Mouse (Mus musculus) liver, embryonic 13.5 days (tissue): ENCODE results near the gene Sbno2. TPM values are rescaled to one million over a fixed set of nuclear protein-coding genes. Genes with fewer than 3 reads are reported as not detected.
"Not testable (repeated sequence)": the region's sequence is repeated elsewhere in the genome, so short reads cannot be mapped to it uniquely, and the experiment has no call there.

Source experiments
- ATAC-seq: fragments of 200-750 bp; cut with Nextera tagmentation; 2 replicates; pipeline ENCODE4 v1.8.0; 2017; ENCODE audit warnings: low read depth, mild to moderate bottlenecking, moderate number of reproducible peaks, moderate library complexity
- DNase-seq: peaks from one replicate; pipeline ENCODE4 v3.0.0; 2022
- H3K27ac ChIP-seq: fragments of 300-500 bp; sonication (generic); 2 replicates; pipeline ENCODE4 v1.5.1; 2015; ENCODE audit warnings: moderate library complexity, mild to moderate bottlenecking, inconsistent platforms
- H3K27me3 ChIP-seq: fragments of 300-500 bp; sonication (generic); 2 replicates; pipeline ENCODE4 v1.6.1; 2015; ENCODE audit warnings: mild to moderate bottlenecking, inconsistent platforms
- H3K36me3 ChIP-seq: fragments of 300-500 bp; sonication (generic); 2 replicates; pipeline ENCODE4 v1.6.1; 2015; ENCODE audit warnings: mild to moderate bottlenecking, inconsistent platforms
- H3K4me1 ChIP-seq: fragments of 300-500 bp; sonication (generic); replicated peaks from 2 replicates; pipeline ENCODE4 v1.6.1; 2015; ENCODE audit warnings: inconsistent platforms
- H3K4me2 ChIP-seq: fragments of 300-500 bp; sonication (generic); 2 replicates; pipeline ENCODE4 v1.6.1; 2015; ENCODE audit warnings: inconsistent platforms, mild to moderate bottlenecking, moderate library complexity
- H3K4me3 ChIP-seq: fragments of 300-500 bp; sonication (generic); replicated peaks from 2 replicates; pipeline ENCODE4 v1.5.1; 2015; ENCODE audit warnings: mild to moderate bottlenecking, inconsistent platforms
- H3K9ac ChIP-seq: fragments of 300-500 bp; sonication (generic); 2 replicates; pipeline ENCODE4 v1.6.1; 2015; ENCODE audit warnings: mild to moderate bottlenecking, inconsistent platforms
- H3K9me3 ChIP-seq: fragments of 300-500 bp; sonication (generic); replicated peaks from 2 replicates; pipeline ENCODE4 v1.6.1; 2016; ENCODE audit warnings: inconsistent platforms
- WGBS: fragments of 180-500 bp; shearing (Covaris S2); methylation state at CpG from one replicate; pipeline ENCODE4 v1.1.7; 2015; ENCODE audit not compliant: insufficient replicate concordance; 5-methylcytosine and 5-hydroxymethylcytosine counted together
- polyA plus RNA-seq: library from polyadenylated mRNA; unstranded; fragments of >200 nt; fragmentation: Nextera tagmentation; extraction: Ambion mirVana; gene quantifications from 2 replicates; pipeline ENCODE4 v1.2.1, GENCODE M21; 2015

Sbno2 gene
- polyA plus RNA-seq, 1 experiment from 2014 or later, result 9.2 TPM

DNA sequence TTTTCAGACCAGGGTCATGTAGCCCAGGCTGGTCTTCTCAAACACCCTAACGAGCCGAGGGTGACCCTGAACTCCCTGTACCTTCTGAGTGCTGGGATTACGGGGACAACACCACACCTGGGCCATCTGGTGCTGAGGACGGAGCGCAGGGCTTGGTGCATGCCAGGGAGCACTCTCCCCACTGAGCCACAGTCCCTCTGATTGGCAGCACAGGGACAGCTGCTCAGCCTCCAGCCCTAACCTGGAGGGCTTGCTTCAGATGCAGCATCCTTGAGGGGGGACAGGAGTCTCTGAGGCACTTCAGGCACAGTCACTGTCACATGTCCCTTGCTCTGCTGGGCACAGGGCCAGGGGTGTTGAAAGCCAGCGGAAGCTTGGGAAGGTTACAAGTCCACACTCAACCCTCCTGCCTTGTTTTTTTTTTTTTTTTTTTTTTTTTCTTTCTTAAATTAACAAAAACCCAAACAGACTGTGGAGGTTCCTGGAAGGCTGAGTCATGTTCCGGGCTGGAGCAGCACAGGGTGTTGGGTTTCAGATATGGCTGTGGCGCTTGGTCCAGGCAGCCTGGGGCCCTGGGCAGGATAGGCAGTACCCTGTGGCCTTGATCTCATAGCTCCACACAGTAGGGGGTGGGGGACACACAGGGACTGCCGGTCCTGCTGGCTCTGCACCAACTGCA, 34.4 kb downstream of the Sbno2 start:
- Histone ChIP-seq H3K4me2 (peak overlapping the region; percentile 54), H3K4me1 (peaks cover 68% of the 10 kb centered on the region), H3K9me3 (no peaks in the 10 kb centered on the region), H3K27me3 (no peaks in the 10 kb centered on the region), H3K36me3 (peaks cover 47% of the 10 kb centered on the region), H3K9ac (peak overlapping the region; percentile 66), H3K27ac (peak overlapping the region; percentile 97), H3K4me3 (no peak overlapping the region; the same call in 1 of the 2 replicates)
- WGBS, result 50% methylated on average over 9 of the region's 9 CpGs
- ATAC-seq, result peak; percentile 95
- DNase-seq, result peak; percentile 81

DNA sequence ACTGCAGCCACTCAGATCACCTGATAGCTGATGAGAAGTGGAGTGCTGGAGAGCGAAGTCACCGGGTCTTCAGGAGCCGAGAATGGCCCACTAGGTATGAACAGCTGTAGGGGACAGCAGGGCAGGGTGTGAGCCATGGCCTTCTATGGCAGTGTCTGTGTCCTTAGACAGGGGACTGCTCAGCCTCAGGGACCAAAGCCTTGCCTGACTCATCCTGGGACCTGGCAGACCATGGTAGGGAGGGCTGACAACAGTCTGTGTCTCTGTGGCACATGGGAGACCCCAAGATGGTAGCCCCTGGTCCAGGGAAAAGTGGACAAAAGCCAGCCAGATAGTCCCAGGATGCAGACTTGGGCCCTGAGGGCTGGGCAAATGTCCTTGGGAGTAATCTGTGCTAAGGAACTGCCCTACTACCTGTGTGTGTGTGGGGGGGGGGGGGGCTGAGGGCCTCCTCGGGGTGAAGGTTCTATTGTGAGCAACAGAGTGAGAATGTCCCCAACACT, 35.4 kb downstream of the Sbno2 start:
- Histone ChIP-seq H3K9me3 (no peaks in the 10 kb centered on the region), H3K27ac (peak overlapping the region; percentile 97), H3K4me2 (no peak overlapping the region), H3K9ac (no peak overlapping the region; the same call in 1 of the 2 replicates), H3K4me1 (peaks cover 58% of the 10 kb centered on the region), H3K27me3 (no peaks in the 10 kb centered on the region), H3K36me3 (peaks cover 53% of the 10 kb centered on the region), H3K4me3 (no peak overlapping the region)
- no peak for ATAC-seq
- DNase-seq, result no peak
- WGBS, result 83% methylated on average over 4 of the region's 4 CpGs

DNA sequence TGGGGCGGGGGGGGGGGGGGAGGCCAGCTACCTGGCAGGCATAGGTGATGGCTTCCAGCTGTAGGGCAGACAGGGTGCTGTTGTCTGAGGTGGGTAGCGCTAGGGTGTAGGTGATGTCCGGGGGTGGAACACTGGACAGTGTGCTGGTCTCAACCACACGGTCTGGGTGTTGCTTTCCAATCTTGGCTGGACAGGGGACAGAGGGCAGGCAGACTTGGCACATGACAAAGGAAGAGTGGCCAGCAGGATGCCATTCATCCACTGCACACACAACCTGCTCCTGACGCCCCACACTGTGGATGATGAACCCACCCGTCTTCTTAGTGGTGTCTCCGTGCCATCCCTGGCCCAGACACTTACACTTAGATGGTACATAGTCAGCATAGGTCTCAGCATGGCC, 36.1 kb downstream of the Sbno2 start:
- ATAC-seq (no peak), DNase-seq (no peak)
- Histone ChIP-seq H3K27ac (no peak overlapping the region), H3K36me3 (peaks cover 60% of the 10 kb centered on the region), H3K9me3 (no peaks in the 10 kb centered on the region), H3K27me3 (no peaks in the 10 kb centered on the region), H3K9ac (no peak overlapping the region), H3K4me2 (no peak overlapping the region), H3K4me1 (peaks cover 50% of the 10 kb centered on the region), H3K4me3 (no peak overlapping the region)
- 87% methylated on average over 6 of the region's 7 CpGs for WGBS

DNA sequence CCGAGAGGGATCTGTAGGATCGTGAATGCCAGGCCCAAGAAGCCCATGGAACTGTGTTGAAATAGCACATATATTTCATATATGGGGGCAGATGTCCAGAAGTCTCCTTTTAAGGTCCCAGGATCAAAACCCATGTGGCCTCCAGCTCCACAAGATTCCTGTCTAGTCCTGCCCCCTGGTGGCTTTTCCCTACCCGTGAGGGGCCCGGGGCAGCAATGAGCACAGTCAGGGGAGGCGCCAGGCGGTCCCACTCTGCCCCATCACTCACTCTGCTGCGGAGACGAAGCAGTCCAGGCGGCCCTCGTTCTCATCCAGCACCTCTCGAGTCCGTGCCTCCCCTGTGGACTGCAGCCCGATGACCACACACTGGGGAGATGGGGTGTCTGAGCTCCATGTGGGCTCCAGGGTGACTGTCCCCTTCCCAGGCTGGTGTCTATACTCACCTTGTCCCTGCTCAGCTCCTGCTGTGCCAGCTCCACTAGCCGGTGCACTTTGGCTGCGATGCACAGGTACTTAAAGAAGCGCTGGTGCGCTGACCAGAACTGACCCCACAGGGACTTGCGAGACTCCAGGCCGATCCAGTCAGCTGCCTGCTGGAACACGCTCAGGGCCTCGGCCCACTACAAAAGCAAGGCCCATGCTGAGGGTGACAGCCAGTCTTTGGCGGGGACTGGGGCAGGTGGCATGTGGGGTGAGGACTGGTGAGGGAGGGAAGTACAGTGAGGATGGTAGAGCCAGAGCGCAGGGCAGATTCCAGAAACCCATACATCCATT, 41.3 kb downstream of the Sbno2 start:
- no peak for ATAC-seq
- no peaks in the 10 kb centered on the region for H3K9me3 ChIP-seq
- no peak overlapping the region; the same call in 1 of the 2 replicates for H3K27ac ChIP-seq
- H3K4me2 ChIP-seq, result no peak overlapping the region
- H3K36me3 ChIP-seq, result peaks cover 91% of the 10 kb centered on the region
- no peaks in the 10 kb centered on the region for H3K27me3 ChIP-seq
- H3K4me3 ChIP-seq, result no peak overlapping the region
- peaks cover 3% of the 10 kb centered on the region; the same call in 1 of the 2 replicates for H3K4me1 ChIP-seq
- DNase-seq, result no peak
- no peak overlapping the region for H3K9ac ChIP-seq
- WGBS, result 86% methylated on average over 23 of the region's 23 CpGs

DNA sequence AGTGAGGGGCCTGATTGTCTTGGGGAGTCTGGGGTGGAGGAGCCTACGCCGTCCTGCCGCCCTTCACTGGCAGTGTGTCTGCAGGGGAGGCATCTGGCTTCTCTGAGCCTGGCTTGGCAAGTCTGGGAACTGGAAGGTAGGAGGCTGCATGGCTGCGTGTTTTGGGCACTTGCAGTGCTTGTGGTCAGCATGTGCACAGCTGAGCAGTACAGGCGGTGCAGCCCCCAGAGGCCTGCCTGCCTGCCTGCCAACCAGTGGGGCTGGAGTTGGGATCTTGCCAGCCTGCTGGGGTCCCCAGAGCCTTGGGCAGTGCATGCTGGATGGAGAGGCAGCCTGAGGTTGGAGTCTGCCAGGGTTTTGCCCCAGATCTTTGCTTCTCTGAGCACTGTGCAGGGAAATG, 42.3 kb downstream of the Sbno2 start:
- 0 out of 2 replicates have a peak overlapping the region, but pooled peaks have one; percentile 26 for H3K9ac ChIP-seq
- H3K4me1 ChIP-seq, result peaks cover 3% of the 10 kb centered on the region
- no peak overlapping the region for H3K4me3 ChIP-seq
- no peaks in the 10 kb centered on the region for H3K27me3 ChIP-seq
- ATAC-seq (no peak), DNase-seq (no peak)
- H3K36me3 ChIP-seq, result peaks cover 95% of the 10 kb centered on the region
- no peak overlapping the region for H3K27ac ChIP-seq
- H3K4me2 ChIP-seq, result no peak overlapping the region
- no peaks in the 10 kb centered on the region for H3K9me3 ChIP-seq
- 92% methylated on average over 5 of the region's 5 CpGs for WGBS

DNA sequence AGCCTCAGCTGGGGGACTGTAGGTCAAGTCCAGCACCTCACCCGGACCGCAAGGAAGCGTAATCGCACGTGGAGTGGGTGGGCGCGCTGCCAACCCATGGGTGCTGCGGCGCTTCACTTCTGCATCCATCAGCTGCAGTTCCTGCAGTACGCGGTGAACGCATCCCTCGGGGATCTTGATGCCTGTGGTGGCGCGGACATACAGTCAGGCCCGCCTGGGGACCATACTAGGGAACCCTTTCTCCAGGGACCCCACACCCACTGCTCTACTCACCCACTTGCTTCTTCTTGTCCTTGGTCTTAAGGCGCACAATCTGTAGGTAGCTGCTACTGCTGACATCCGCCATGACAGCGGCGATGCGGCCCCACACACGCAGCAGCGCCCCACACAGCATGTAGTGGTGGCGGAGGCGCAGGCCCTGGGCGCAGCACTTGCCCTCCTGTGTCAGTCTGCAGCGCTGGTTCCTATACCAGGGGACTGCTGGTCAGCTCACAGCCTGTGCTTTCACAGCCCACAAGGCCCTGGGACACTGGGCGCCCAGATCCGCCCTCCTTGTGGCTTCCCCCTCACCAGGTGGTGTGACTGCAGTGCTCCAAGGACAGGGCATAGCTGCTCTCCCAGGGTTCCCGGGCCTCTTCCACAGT, 47.6 kb downstream of the Sbno2 start:
- Histone ChIP-seq H3K27ac (peak overlapping the region; percentile 13; the same call in 1 of the 2 replicates), H3K9ac (no peak overlapping the region), H3K27me3 (no peaks in the 10 kb centered on the region), H3K4me1 (peaks cover 40% of the 10 kb centered on the region), H3K4me2 (no peak overlapping the region), H3K36me3 (peaks cover 77% of the 10 kb centered on the region), H3K9me3 (no peaks in the 10 kb centered on the region), H3K4me3 (no peak overlapping the region)
- WGBS, result 88% methylated on average over 30 of the region's 30 CpGs
- DNase-seq (no peak), ATAC-seq (no peak)

DNA sequence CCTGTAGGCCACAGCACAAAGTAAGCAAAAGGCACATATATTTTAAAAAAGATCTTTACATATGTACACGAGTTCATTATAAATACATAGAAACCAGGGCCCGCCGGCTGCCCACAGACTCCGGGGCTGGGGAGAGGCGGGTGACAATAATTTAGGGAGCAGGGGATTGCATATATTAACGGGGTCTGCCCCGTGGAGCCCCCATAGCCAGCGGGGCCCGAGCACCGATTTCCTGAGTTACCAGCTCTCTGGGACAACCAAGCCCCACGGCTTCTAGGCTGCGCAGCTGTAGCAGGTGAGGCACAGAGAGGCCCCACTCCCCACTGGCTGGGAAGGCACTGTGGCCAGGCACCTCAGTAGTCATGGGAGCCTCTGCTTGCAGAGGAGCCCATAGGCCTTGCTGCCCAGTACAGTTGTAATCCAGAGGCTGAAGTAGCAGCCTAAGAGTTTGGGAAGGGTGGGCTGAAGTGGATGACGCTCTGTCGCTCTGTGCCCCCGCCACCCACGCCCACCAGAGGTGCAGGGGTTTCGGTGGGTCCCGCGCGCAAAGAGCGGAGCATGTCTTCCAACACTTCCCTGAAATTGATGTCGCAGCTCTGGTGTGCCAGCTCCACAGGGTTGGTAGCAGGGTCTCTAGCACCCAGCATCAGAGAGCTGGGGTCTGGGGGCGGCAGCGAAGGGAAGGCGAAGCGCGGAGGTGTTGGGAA, 48.2 kb downstream of the Sbno2 start:
- DNase-seq (no peak), ATAC-seq (no peak)
- Histone ChIP-seq H3K4me3 (no peak overlapping the region), H3K4me1 (peaks cover 47% of the 10 kb centered on the region), H3K9ac (no peak overlapping the region), H3K27me3 (no peaks in the 10 kb centered on the region), H3K27ac (no peak overlapping the region), H3K36me3 (peaks cover 70% of the 10 kb centered on the region), H3K4me2 (no peak overlapping the region), H3K9me3 (no peaks in the 10 kb centered on the region)
- 89% methylated on average over 27 of the region's 27 CpGs for WGBS

DNA sequence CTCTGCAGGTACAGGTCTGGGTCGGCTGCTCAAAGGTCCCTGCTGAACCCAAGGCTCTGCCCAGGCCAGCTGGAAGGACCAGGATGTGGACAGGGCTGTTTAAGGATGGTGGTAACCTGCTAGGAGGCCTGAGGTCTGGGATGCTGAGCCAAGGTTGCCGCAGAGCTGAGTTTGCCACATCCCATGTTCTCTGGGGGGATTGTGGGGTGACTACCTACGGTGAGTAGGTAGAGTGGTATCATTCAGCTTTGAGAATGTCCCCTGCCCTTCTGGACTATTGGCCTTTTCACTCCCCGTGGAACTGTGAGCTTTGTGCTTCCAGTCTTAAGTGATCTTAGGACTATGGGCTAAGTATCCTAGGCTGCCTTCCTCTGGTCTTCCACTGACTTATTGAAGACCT, 48.9 kb downstream of the Sbno2 start:
- ATAC-seq, result no peak
- WGBS, result 93% methylated on average over 4 of the region's 4 CpGs
- peak overlapping the region; percentile 29; the same call in 1 of the 2 replicates for H3K27ac ChIP-seq
- no peaks in the 10 kb centered on the region for H3K27me3 ChIP-seq
- peaks cover 53% of the 10 kb centered on the region for H3K4me1 ChIP-seq
- DNase-seq, result no peak
- no peak overlapping the region; the same call in 1 of the 2 replicates for H3K4me2 ChIP-seq
- H3K9ac ChIP-seq, result no peak overlapping the region
- H3K9me3 ChIP-seq, result no peaks in the 10 kb centered on the region
- no peak overlapping the region for H3K4me3 ChIP-seq
- peaks cover 64% of the 10 kb centered on the region for H3K36me3 ChIP-seq

DNA sequence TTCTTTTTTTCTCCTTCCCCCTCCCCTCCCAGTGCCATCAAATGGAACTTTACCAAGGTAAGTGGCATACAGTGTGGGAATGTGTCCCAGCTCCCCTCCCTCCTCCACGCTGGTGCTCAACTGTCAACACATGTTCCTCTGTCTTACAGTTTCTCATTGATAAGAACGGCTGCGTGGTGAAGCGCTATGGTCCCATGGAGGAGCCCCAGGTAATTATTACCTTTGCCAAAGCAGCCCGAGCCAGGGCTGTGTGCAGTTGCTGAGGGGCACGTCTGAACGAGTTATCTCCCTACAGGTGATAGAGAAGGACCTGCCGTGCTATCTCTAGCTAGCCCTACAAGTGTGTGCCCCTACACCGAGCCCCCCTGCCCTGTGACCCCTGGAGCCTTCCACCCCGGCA, 49.5 kb downstream of the Sbno2 start:
- no peak for DNase-seq
- Histone ChIP-seq H3K4me2 (peak overlapping the region; percentile 92), H3K4me1 (peaks cover 59% of the 10 kb centered on the region), H3K36me3 (peaks cover 58% of the 10 kb centered on the region), H3K9me3 (no peaks in the 10 kb centered on the region), H3K27ac (peak overlapping the region; percentile 99), H3K4me3 (peak overlapping the region; percentile 95), H3K9ac (peak overlapping the region; percentile 100), H3K27me3 (no peaks in the 10 kb centered on the region)
- no peak for ATAC-seq
- WGBS, result 38% methylated on average over 9 of the region's 10 CpGs

DNA sequence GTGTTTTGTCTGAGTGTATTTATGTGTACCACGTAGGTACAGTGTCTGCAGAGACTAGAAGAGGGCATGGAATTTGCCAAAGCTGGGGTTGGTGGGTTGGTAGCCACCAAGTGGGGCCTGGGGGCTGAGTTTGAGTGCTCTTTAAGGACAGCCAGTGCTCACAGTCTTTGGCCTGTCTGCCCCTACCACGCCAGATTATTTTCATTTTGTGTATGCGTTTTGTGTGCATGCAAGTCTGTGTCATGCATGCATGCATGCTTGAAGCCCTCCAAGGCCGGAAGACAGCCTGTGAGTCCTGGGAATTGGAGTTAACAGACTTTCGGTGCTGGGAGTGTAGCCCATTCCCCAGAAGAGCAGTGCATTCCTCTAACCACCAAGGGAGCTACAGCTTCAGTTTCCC, 50.0 kb downstream of the Sbno2 start:
- DNase-seq (no peak), ATAC-seq (no peak)
- Histone ChIP-seq H3K27ac (peak overlapping the region; percentile 99), H3K9ac (peak overlapping the region; percentile 100), H3K9me3 (no peaks in the 10 kb centered on the region), H3K4me1 (peaks cover 65% of the 10 kb centered on the region), H3K4me3 (peak overlapping the region; percentile 95), H3K36me3 (peaks cover 53% of the 10 kb centered on the region), H3K4me2 (peak overlapping the region; percentile 92), H3K27me3 (no peaks in the 10 kb centered on the region)
- WGBS, result 74% methylated on average over 5 of the region's 5 CpGs

DNA sequence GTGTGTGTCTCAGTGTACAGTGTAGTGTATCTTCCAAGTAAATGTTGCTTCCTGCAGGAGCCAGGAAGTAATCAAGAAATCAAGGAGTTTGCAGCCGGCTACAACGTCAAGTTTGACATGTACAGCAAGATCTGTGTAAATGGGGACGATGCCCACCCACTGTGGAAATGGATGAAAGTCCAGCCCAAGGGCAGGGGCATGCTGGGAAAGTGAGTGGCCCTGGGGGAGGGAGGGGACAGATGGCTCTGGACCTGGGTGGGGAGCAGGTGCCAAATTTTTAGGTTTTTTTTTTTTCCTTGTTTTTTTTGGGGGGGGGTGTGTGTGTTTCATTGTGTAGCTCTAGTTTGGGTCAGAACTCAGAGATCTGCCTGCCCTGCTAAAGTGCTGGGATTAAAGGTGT, 50.5 kb downstream of the Sbno2 start:
- WGBS, result 17% methylated on average over 3 of the region's 3 CpGs
- H3K9me3 ChIP-seq, H3K27me3 ChIP-seq, ATAC-seq, DNase-seq: not testable (repeated sequence)
- Histone ChIP-seq H3K27ac (peak overlapping the region; percentile 99), H3K4me3 (peak overlapping the region; percentile 95), H3K4me2 (peak overlapping the region; percentile 92), H3K9ac (peak overlapping the region; percentile 100), H3K36me3 (peaks cover 48% of the 10 kb centered on the region), H3K4me1 (peaks cover 69% of the 10 kb centered on the region)
